Mouse (Mus musculus) testis, adult 2 months (tissue): Measurements from ENCODE around the gene Atp11a. TPM values are rescaled to one million over a fixed set of nuclear protein-coding genes. Genes with fewer than 3 reads are reported as not detected.

Source experiments
- H3K27ac ChIP-seq: fragments of 200-500 bp; 2 replicates; pipeline ENCODE4 v1.5.1; 2012; ENCODE audit warnings: low read depth, low read length; ENCODE audit not compliant: control insufficient read depth, insufficient read depth
- H3K27me3 ChIP-seq: fragments of 200-500 bp; 2 replicates; pipeline ENCODE4 v1.6.1; 2012; ENCODE audit warnings: mild to moderate bottlenecking, low read length, moderate library complexity; ENCODE audit not compliant: control insufficient read depth, insufficient read depth
- H3K36me3 ChIP-seq: fragments of 200-500 bp; 2 replicates; pipeline ENCODE4 v1.6.1; 2012; ENCODE audit warnings: mild to moderate bottlenecking, low read length; ENCODE audit not compliant: control insufficient read depth, insufficient read depth
- H3K4me1 ChIP-seq: fragments of 200-500 bp; 2 replicates; pipeline ENCODE4 v1.6.1; 2012; ENCODE audit warnings: low read length; ENCODE audit not compliant: control insufficient read depth, insufficient read depth
- H3K4me3 ChIP-seq: fragments of 200-500 bp; 2 replicates; pipeline ENCODE4 v1.5.1; 2012; ENCODE audit warnings: low read depth, mild to moderate bottlenecking, low read length, moderate library complexity, mixed read lengths; ENCODE audit not compliant: control insufficient read depth
- CTCF ChIP-seq: fragments of 200-500 bp; IDR thresholded peaks from 2 replicates; pipeline ENCODE4 v1.5.1; 2012; ENCODE audit warnings: low read depth, mild to moderate bottlenecking, inconsistent platforms, low read length, moderate library complexity; ENCODE audit not compliant: control insufficient read depth, insufficient read depth, insufficient replicate concordance
- POLR2A ChIP-seq: fragments of 200-500 bp; IDR thresholded peaks from 2 replicates; pipeline ENCODE4 v1.6.1; 2012; ENCODE audit warnings: low read depth, mild to moderate bottlenecking, inconsistent platforms, low read length, moderate library complexity; ENCODE audit not compliant: control insufficient read depth
- polyA plus RNA-seq: library from polyadenylated mRNA; depleted of rRNA; stranded (reverse); fragments of >200 nt; gene quantifications from 2 replicates; pipeline ENCODE4 v1.2.3, GENCODE M21; 2012; rRNA removed

Gene Atp11a
- 83.0 and 94.5 TPM in 2 replicates for polyA plus RNA-seq

GRCm38 (mm10) chr8:12756391-12757157, at the start of gene Atp11a:
Gene Atp11a, plus strand, starts transcription at chr8:12757014.
- TF ChIP-seq POLR2A: no peak; the same call in 1 of the 2 replicates
- TF ChIP-seq CTCF: no peak
- H3K4me1 ChIP-seq: peaks cover 10% of the 10 kb centered on the region
- H3K4me3 ChIP-seq: peak within 1 kb of the TSS; percentile 87
- no peaks in the 10 kb centered on the region for H3K27me3 ChIP-seq
- peak within 1 kb of the TSS; percentile 63 for H3K27ac ChIP-seq
- H3K36me3 ChIP-seq: no peaks in the 10 kb centered on the region

GRCm38 (mm10) chr8:12711623-12712022, 45.2 kb upstream of the Atp11a start:
- Histone ChIP-seq H3K27me3 (no peaks in the 10 kb centered on the region), H3K4me1 (no peaks in the 10 kb centered on the region), H3K4me3 (no peak overlapping the region), H3K36me3 (no peaks in the 10 kb centered on the region), H3K27ac (no peak overlapping the region)
- TF ChIP-seq CTCF: no peak
- no peak for TF ChIP-seq POLR2A

GRCm38 (mm10) chr8:12715861-12716585, 40.8 kb upstream of the Atp11a start:
- no peak overlapping the region for H3K4me3 ChIP-seq
- no peak overlapping the region for H3K27ac ChIP-seq

GRCm38 (mm10) chr8:12719091-12719490, 37.7 kb upstream of the Atp11a start:
- Histone ChIP-seq H3K27ac (no peak overlapping the region), H3K36me3 (no peaks in the 10 kb centered on the region), H3K27me3 (no peaks in the 10 kb centered on the region), H3K4me1 (no peaks in the 10 kb centered on the region), H3K4me3 (no peak overlapping the region)
- TF ChIP-seq POLR2A (no peak), CTCF (no peak)

More at GRCm38 (mm10) chr8:12715861-12716585, 40.8 kb upstream of the Atp11a start:
- Histone ChIP-seq H3K36me3 (no peaks in the 10 kb centered on the region), H3K4me1 (no peaks in the 10 kb centered on the region), H3K27me3 (no peaks in the 10 kb centered on the region)
- no peak for TF ChIP-seq POLR2A
- no peak for TF ChIP-seq CTCF

GRCm38 (mm10) chr8:12728644-12729043, 28.2 kb upstream of the Atp11a start:
- no peak for TF ChIP-seq CTCF
- TF ChIP-seq POLR2A: no peak
- no peaks in the 10 kb centered on the region for H3K27me3 ChIP-seq
- no peak overlapping the region for H3K4me3 ChIP-seq
- no peak overlapping the region for H3K27ac ChIP-seq
- no peaks in the 10 kb centered on the region for H3K36me3 ChIP-seq
- no peaks in the 10 kb centered on the region for H3K4me1 ChIP-seq

GRCm38 (mm10) chr8:12730780-12731179, 26.0 kb upstream of the Atp11a start:
- Histone ChIP-seq H3K27me3 (no peaks in the 10 kb centered on the region), H3K36me3 (no peaks in the 10 kb centered on the region), H3K4me3 (no peak overlapping the region), H3K4me1 (no peaks in the 10 kb centered on the region), H3K27ac (no peak overlapping the region)
- TF ChIP-seq POLR2A: no peak
- TF ChIP-seq CTCF: no peak

- H3K36me3 ChIP-seq: no peaks in the 10 kb centered on the region
- H3K27ac ChIP-seq: no peak overlapping the region
- no peak for TF ChIP-seq CTCF
- no peak for TF ChIP-seq POLR2A
- no peaks in the 10 kb centered on the region for H3K4me1 ChIP-seq
- no peak overlapping the region for H3K4me3 ChIP-seq
- no peaks in the 10 kb centered on the region for H3K27me3 ChIP-seq
Measured at GRCm38 (mm10) chr8:12732431-12732830, 24.4 kb upstream of the Atp11a start.
